Mouse (Mus musculus): ENCODE measurements around the gene Jazf1. TPM values are rescaled to one million over a fixed set of nuclear protein-coding genes. Genes with fewer than 3 reads are reported as not detected.

The Jazf1 gene
- polyA plus RNA-seq, 2 experiments, result 0.71 to 1.2 TPM

GRCm38 (mm10) chr6:52773132-52773531 is 295.3 kb downstream of the Jazf1 start:
- H3K27ac ChIP-seq, result no peak overlapping the region
- no peak for DNase-seq (ENCODE audit: low read depth in 3 of 3, low spot score in 3 of 3)
- no peaks in the 10 kb centered on the region for H3K9me3 ChIP-seq (ENCODE audit: control insufficient read depth, low read length)
- no peak overlapping the region for H3K4me2 ChIP-seq (ENCODE audit: low read depth)
- H3K4me1 ChIP-seq (replicated peaks; ENCODE audit: control insufficient read depth in 2 of 2, insufficient read depth in 2 of 2, low read length in 1 of 2), result no peaks in the 10 kb centered on the region
- no peak for ATAC-seq (ENCODE audit: insufficient read depth)
- no peaks in the 10 kb centered on the region for H3K27me3 ChIP-seq (ENCODE audit: control insufficient read depth, insufficient read depth, low read length)
- no peaks in the 10 kb centered on the region; the same call in none of the 2 replicates for H3K36me3 ChIP-seq (replicated peaks; ENCODE audit: control insufficient read depth, insufficient read depth, low read depth)
- TF ChIP-seq CTCF (IDR thresholded peaks at IDR 0.05; ENCODE audit: low read depth) (no peak), EP300 (IDR thresholded peaks at IDR 0.05; ENCODE audit: low read depth) (no peak)
- H3K9ac ChIP-seq (replicated peaks), result no peak overlapping the region
- H3K4me3 ChIP-seq (ENCODE audit: insufficient read depth in 1 of 2, low read depth in 2 of 2, low read length in 2 of 2), result no peak overlapping the region
- 63% methylated on average over 5 of the region's 5 CpGs for WGBS (ENCODE audit: insufficient replicate concordance)

GRCm38 (mm10) chr6:52770789-52771188 is 297.6 kb downstream of the Jazf1 start:
- H3K4me1 ChIP-seq (replicated peaks; ENCODE audit: control insufficient read depth in 2 of 2, insufficient read depth in 2 of 2, low read length in 1 of 2), result no peaks in the 10 kb centered on the region
- H3K9ac ChIP-seq (replicated peaks), result no peak overlapping the region
- no peak for DNase-seq (ENCODE audit: low read depth in 3 of 3, low spot score in 3 of 3)
- no peak overlapping the region for H3K27ac ChIP-seq
- H3K9me3 ChIP-seq (ENCODE audit: control insufficient read depth, low read length), result no peaks in the 10 kb centered on the region
- peaks cover 13% of the 10 kb centered on the region for H3K36me3 ChIP-seq (replicated peaks; ENCODE audit: control insufficient read depth, insufficient read depth, low read depth)
- no peaks in the 10 kb centered on the region for H3K27me3 ChIP-seq (ENCODE audit: control insufficient read depth, insufficient read depth, low read length)
- 63% methylated on average over 1 of the region's 1 CpGs for WGBS (ENCODE audit: insufficient replicate concordance)
- ATAC-seq (ENCODE audit: insufficient read depth), result no peak
- H3K4me3 ChIP-seq (ENCODE audit: insufficient read depth in 1 of 2, low read depth in 2 of 2, low read length in 2 of 2), result no peak overlapping the region
- TF ChIP-seq CTCF (IDR thresholded peaks at IDR 0.05; ENCODE audit: low read depth), result no peak
- TF ChIP-seq EP300 (IDR thresholded peaks at IDR 0.05; ENCODE audit: low read depth), result no peak
- no peak overlapping the region for H3K4me2 ChIP-seq (ENCODE audit: low read depth)

- ATAC-seq (ENCODE audit: insufficient read depth), result no peak
- Histone ChIP-seq H3K4me3 (ENCODE audit: insufficient read depth in 1 of 2, low read depth in 2 of 2, low read length in 2 of 2) (no peak overlapping the region), H3K27me3 (ENCODE audit: control insufficient read depth, insufficient read depth, low read length) (no peaks in the 10 kb centered on the region), H3K36me3 (replicated peaks; ENCODE audit: control insufficient read depth, insufficient read depth, low read depth) (peaks cover 25% of the 10 kb centered on the region), H3K4me1 (replicated peaks; ENCODE audit: control insufficient read depth in 2 of 2, insufficient read depth in 2 of 2, low read length in 1 of 2) (no peaks in the 10 kb centered on the region), H3K4me2 (ENCODE audit: low read depth) (no peak overlapping the region), H3K9me3 (ENCODE audit: control insufficient read depth, low read length) (no peaks in the 10 kb centered on the region), H3K9ac (replicated peaks) (no peak overlapping the region), H3K27ac (no peak overlapping the region)
- 71% methylated on average over 7 of the region's 7 CpGs for WGBS (ENCODE audit: insufficient replicate concordance)
- TF ChIP-seq CTCF (IDR thresholded peaks at IDR 0.05; ENCODE audit: low read depth) (no peak), EP300 (IDR thresholded peaks at IDR 0.05; ENCODE audit: low read depth) (no peak)
- no peak for DNase-seq (ENCODE audit: low read depth in 3 of 3, low spot score in 3 of 3)
Observed at GRCm38 (mm10) chr6:52765206-52765605, 303.2 kb downstream of the Jazf1 start.

GRCm38 (mm10) chr6:52752832-52753231 is 315.6 kb downstream of the Jazf1 start:
- H3K9ac ChIP-seq (replicated peaks), result no peak overlapping the region
- no peak overlapping the region for H3K4me2 ChIP-seq (ENCODE audit: low read depth)
- ATAC-seq (ENCODE audit: insufficient read depth) (peak; percentile 51; the same call in 1 of the 2 replicates), DNase-seq (ENCODE audit: low read depth in 3 of 3, low spot score in 3 of 3) (no peak)
- no peak overlapping the region for H3K4me3 ChIP-seq (ENCODE audit: insufficient read depth in 1 of 2, low read depth in 2 of 2, low read length in 2 of 2)
- peaks cover 19% of the 10 kb centered on the region for H3K36me3 ChIP-seq (replicated peaks; ENCODE audit: control insufficient read depth, insufficient read depth, low read depth)
- TF ChIP-seq CTCF (IDR thresholded peaks at IDR 0.05; ENCODE audit: low read depth), result no peak
- no peak for TF ChIP-seq EP300 (IDR thresholded peaks at IDR 0.05; ENCODE audit: low read depth)
- no peak overlapping the region for H3K27ac ChIP-seq
- H3K27me3 ChIP-seq (ENCODE audit: control insufficient read depth, insufficient read depth, low read length), result no peaks in the 10 kb centered on the region
- WGBS (ENCODE audit: insufficient replicate concordance), result 72% methylated on average over 5 of the region's 5 CpGs
- H3K9me3 ChIP-seq (ENCODE audit: control insufficient read depth, low read length), result no peaks in the 10 kb centered on the region
- H3K4me1 ChIP-seq (replicated peaks; ENCODE audit: control insufficient read depth in 2 of 2, insufficient read depth in 2 of 2, low read length in 1 of 2), result 0 out of 4 replicates have a peak, but pooled peaks cover 0 to 2% of the 10 kb centered on the region in 2 experiments

GRCm38 (mm10) chr6:52734630-52735029 is 333.8 kb downstream of the Jazf1 start:
- ATAC-seq (ENCODE audit: insufficient read depth), result no peak
- 51% methylated on average over 2 of the region's 2 CpGs for WGBS (ENCODE audit: insufficient replicate concordance)
- peaks cover 23% of the 10 kb centered on the region for H3K36me3 ChIP-seq (replicated peaks; ENCODE audit: control insufficient read depth, insufficient read depth, low read depth)

More at GRCm38 (mm10) chr6:52734630-52735029, 333.8 kb downstream of the Jazf1 start:
- no peaks in the 10 kb centered on the region for H3K27me3 ChIP-seq (ENCODE audit: control insufficient read depth, insufficient read depth, low read length)
- H3K4me2 ChIP-seq (ENCODE audit: low read depth), result no peak overlapping the region
- H3K9me3 ChIP-seq (ENCODE audit: control insufficient read depth, low read length), result no peaks in the 10 kb centered on the region
- no peak for TF ChIP-seq CTCF (IDR thresholded peaks at IDR 0.05; ENCODE audit: low read depth)
- peak; percentile 29; the same call in 1 of the 2 replicates for TF ChIP-seq EP300 (IDR thresholded peaks at IDR 0.05; ENCODE audit: low read depth)
- H3K9ac ChIP-seq (replicated peaks), result no peak overlapping the region
- no peak overlapping the region for H3K4me3 ChIP-seq (ENCODE audit: insufficient read depth in 1 of 2, low read depth in 2 of 2, low read length in 2 of 2)
- no peak overlapping the region for H3K27ac ChIP-seq
- H3K4me1 ChIP-seq (replicated peaks; ENCODE audit: control insufficient read depth in 2 of 2, insufficient read depth in 2 of 2, low read length in 1 of 2), result no peaks in the 10 kb centered on the region; a peak in 1 of 4 replicates
- DNase-seq (ENCODE audit: low read depth in 3 of 3, low spot score in 3 of 3), result no peak

All from liver, embryonic 14.5 days (tissue).